Mouse (Mus musculus): ENCODE data around the gene Pard3. TPM values are rescaled to one million over a fixed set of nuclear protein-coding genes. Genes with fewer than 3 reads are reported as not detected.

The Pard3 gene
- polyA plus RNA-seq, 1 experiment from 2014 or later: 30.9 TPM

- ATAC-seq (ENCODE audit: low FRiP score): no peak
These were observed 545.0 kb downstream of the Pard3 start for GRCm38 (mm10) chr8:127608541-127609270.

GRCm38 (mm10) chr8:127609316-127609715 lies 545.6 kb downstream of the Pard3 start:
- no peaks in the 10 kb centered on the region for H3K9me3 ChIP-seq (ENCODE audit: control insufficient read depth, low read length)
- H3K27ac ChIP-seq (ENCODE audit: low read depth, low read length): no peak overlapping the region
- 88% methylated on average over 10 of the region's 10 CpGs for WGBS
- H3K4me2 ChIP-seq (replicated peaks; ENCODE audit: low read depth, low read length): no peak overlapping the region
- DNase-seq (ENCODE audit: low spot score) (no peak), ATAC-seq (ENCODE audit: low FRiP score) (no peak)
- H3K27me3 ChIP-seq (ENCODE audit: control insufficient read depth, insufficient read depth, low read length): no peaks in the 10 kb centered on the region
- no peaks in the 10 kb centered on the region for H3K4me1 ChIP-seq (replicated peaks; ENCODE audit: control insufficient read depth, insufficient read depth, low read length)
- H3K9ac ChIP-seq (ENCODE audit: low read depth, low read length): no peak overlapping the region
- H3K36me3 ChIP-seq (ENCODE audit: control insufficient read depth, insufficient read depth, low read length): no peaks in the 10 kb centered on the region
- H3K4me3 ChIP-seq (ENCODE audit: low read depth, low read length): no peak overlapping the region

More at GRCm38 (mm10) chr8:127608541-127609270, 545.0 kb downstream of the Pard3 start:
- no peaks in the 10 kb centered on the region for H3K9me3 ChIP-seq (ENCODE audit: control insufficient read depth, low read length)
- H3K4me3 ChIP-seq (ENCODE audit: low read depth, low read length): no peak overlapping the region
- no peak overlapping the region for H3K9ac ChIP-seq (ENCODE audit: low read depth, low read length)
- no peaks in the 10 kb centered on the region for H3K36me3 ChIP-seq (ENCODE audit: control insufficient read depth, insufficient read depth, low read length)
- H3K4me1 ChIP-seq (replicated peaks; ENCODE audit: control insufficient read depth, insufficient read depth, low read length): no peaks in the 10 kb centered on the region
- H3K27me3 ChIP-seq (ENCODE audit: control insufficient read depth, insufficient read depth, low read length): no peaks in the 10 kb centered on the region
- H3K27ac ChIP-seq (ENCODE audit: low read depth, low read length): no peak overlapping the region
- WGBS: 77% methylated on average over 7 of the region's 7 CpGs
- no peak overlapping the region for H3K4me2 ChIP-seq (replicated peaks; ENCODE audit: low read depth, low read length)
- no peak for DNase-seq (ENCODE audit: low spot score)

- no peak overlapping the region for H3K4me2 ChIP-seq (replicated peaks; ENCODE audit: low read depth, low read length)
- H3K9me3 ChIP-seq (ENCODE audit: control insufficient read depth, low read length): no peaks in the 10 kb centered on the region
- no peaks in the 10 kb centered on the region for H3K4me1 ChIP-seq (replicated peaks; ENCODE audit: control insufficient read depth, insufficient read depth, low read length)
- no peak overlapping the region for H3K9ac ChIP-seq (ENCODE audit: low read depth, low read length)
- no peak for DNase-seq (ENCODE audit: low spot score)
- 74% methylated on average over 4 of the region's 4 CpGs for WGBS
- no peak overlapping the region for H3K27ac ChIP-seq (ENCODE audit: low read depth, low read length)
- no peaks in the 10 kb centered on the region for H3K36me3 ChIP-seq (ENCODE audit: control insufficient read depth, insufficient read depth, low read length)
- no peak for ATAC-seq (ENCODE audit: low FRiP score)
- no peak overlapping the region for H3K4me3 ChIP-seq (ENCODE audit: low read depth, low read length)
- no peaks in the 10 kb centered on the region for H3K27me3 ChIP-seq (ENCODE audit: control insufficient read depth, insufficient read depth, low read length)
These were observed 550.5 kb downstream of the Pard3 start for GRCm38 (mm10) chr8:127614206-127614605.

GRCm38 (mm10) chr8:127616681-127617080 lies 553.0 kb downstream of the Pard3 start:
- H3K27ac ChIP-seq (ENCODE audit: low read depth, low read length): no peak overlapping the region
- ATAC-seq (ENCODE audit: low FRiP score) (no peak), DNase-seq (ENCODE audit: low spot score) (no peak)
- no peaks in the 10 kb centered on the region for H3K4me1 ChIP-seq (replicated peaks; ENCODE audit: control insufficient read depth, insufficient read depth, low read length)
- no peak overlapping the region for H3K4me2 ChIP-seq (replicated peaks; ENCODE audit: low read depth, low read length)
- H3K27me3 ChIP-seq (ENCODE audit: control insufficient read depth, insufficient read depth, low read length): no peaks in the 10 kb centered on the region
- no peak overlapping the region for H3K9ac ChIP-seq (ENCODE audit: low read depth, low read length)
- no peak overlapping the region for H3K4me3 ChIP-seq (ENCODE audit: low read depth, low read length)
- WGBS: 86% methylated on average over 2 of the region's 2 CpGs
- no peaks in the 10 kb centered on the region for H3K36me3 ChIP-seq (ENCODE audit: control insufficient read depth, insufficient read depth, low read length)
- H3K9me3 ChIP-seq (ENCODE audit: control insufficient read depth, low read length): no peaks in the 10 kb centered on the region

- WGBS: 84% methylated on average over 3 of the region's 3 CpGs
- H3K27ac ChIP-seq (ENCODE audit: low read depth, low read length): no peak overlapping the region
- H3K36me3 ChIP-seq (ENCODE audit: control insufficient read depth, insufficient read depth, low read length): no peaks in the 10 kb centered on the region
- H3K27me3 ChIP-seq (ENCODE audit: control insufficient read depth, insufficient read depth, low read length): no peaks in the 10 kb centered on the region
- no peaks in the 10 kb centered on the region for H3K4me1 ChIP-seq (replicated peaks; ENCODE audit: control insufficient read depth, insufficient read depth, low read length)
- no peaks in the 10 kb centered on the region for H3K9me3 ChIP-seq (ENCODE audit: control insufficient read depth, low read length)
- no peak overlapping the region for H3K4me2 ChIP-seq (replicated peaks; ENCODE audit: low read depth, low read length)
- no peak for DNase-seq (ENCODE audit: low spot score)
- no peak overlapping the region for H3K4me3 ChIP-seq (ENCODE audit: low read depth, low read length)
- ATAC-seq (ENCODE audit: low FRiP score): no peak
- no peak overlapping the region for H3K9ac ChIP-seq (ENCODE audit: low read depth, low read length)
These were observed 558.4 kb downstream of the Pard3 start for GRCm38 (mm10) chr8:127622137-127622536.

GRCm38 (mm10) chr8:127638232-127639087 lies 574.8 kb downstream of the Pard3 start:
- Histone ChIP-seq H3K27me3 (ENCODE audit: control insufficient read depth, insufficient read depth, low read length) (no peaks in the 10 kb centered on the region), H3K27ac (ENCODE audit: low read depth, low read length) (no peak overlapping the region), H3K36me3 (ENCODE audit: control insufficient read depth, insufficient read depth, low read length) (no peaks in the 10 kb centered on the region), H3K4me3 (ENCODE audit: low read depth, low read length) (no peak overlapping the region), H3K9ac (ENCODE audit: low read depth, low read length) (no peak overlapping the region), H3K9me3 (ENCODE audit: control insufficient read depth, low read length) (no peaks in the 10 kb centered on the region), H3K4me2 (replicated peaks; ENCODE audit: low read depth, low read length) (no peak overlapping the region), H3K4me1 (replicated peaks; ENCODE audit: control insufficient read depth, insufficient read depth, low read length) (no peaks in the 10 kb centered on the region)
- DNase-seq (ENCODE audit: low spot score) (no peak), ATAC-seq (ENCODE audit: low FRiP score) (no peak)
- 84% methylated on average over 9 of the region's 9 CpGs for WGBS

- no peaks in the 10 kb centered on the region for H3K4me1 ChIP-seq (replicated peaks; ENCODE audit: control insufficient read depth, insufficient read depth, low read length)
- ATAC-seq (ENCODE audit: low FRiP score) (no peak), DNase-seq (ENCODE audit: low spot score) (no peak)
- H3K4me2 ChIP-seq (replicated peaks; ENCODE audit: low read depth, low read length): no peak overlapping the region
- no peak overlapping the region for H3K4me3 ChIP-seq (ENCODE audit: low read depth, low read length)
- H3K36me3 ChIP-seq (ENCODE audit: control insufficient read depth, insufficient read depth, low read length): no peaks in the 10 kb centered on the region
- H3K9ac ChIP-seq (ENCODE audit: low read depth, low read length): no peak overlapping the region
- WGBS: 93% methylated on average over 4 of the region's 4 CpGs
- no peaks in the 10 kb centered on the region for H3K9me3 ChIP-seq (ENCODE audit: control insufficient read depth, low read length)
- no peaks in the 10 kb centered on the region for H3K27me3 ChIP-seq (ENCODE audit: control insufficient read depth, insufficient read depth, low read length)
- no peak overlapping the region for H3K27ac ChIP-seq (ENCODE audit: low read depth, low read length)
These were observed 575.4 kb downstream of the Pard3 start for GRCm38 (mm10) chr8:127639088-127639453.

GRCm38 (mm10) chr8:127655559-127655958 lies 591.9 kb downstream of the Pard3 start:
- Histone ChIP-seq H3K27me3 (ENCODE audit: control insufficient read depth, insufficient read depth, low read length) (no peaks in the 10 kb centered on the region), H3K36me3 (ENCODE audit: control insufficient read depth, insufficient read depth, low read length) (no peaks in the 10 kb centered on the region), H3K4me3 (ENCODE audit: low read depth, low read length) (no peak overlapping the region), H3K9ac (ENCODE audit: low read depth, low read length) (no peak overlapping the region), H3K9me3 (ENCODE audit: control insufficient read depth, low read length) (no peaks in the 10 kb centered on the region), H3K4me2 (replicated peaks; ENCODE audit: low read depth, low read length) (no peak overlapping the region), H3K27ac (ENCODE audit: low read depth, low read length) (no peak overlapping the region), H3K4me1 (replicated peaks; ENCODE audit: control insufficient read depth, insufficient read depth, low read length) (no peaks in the 10 kb centered on the region)
- DNase-seq (ENCODE audit: low spot score): no peak
- WGBS: 93% methylated on average over 3 of the region's 3 CpGs
- ATAC-seq (ENCODE audit: low FRiP score): no peak
